Mouse (Mus musculus) liver, postnatal 0 days (tissue): Measurements from ENCODE around the gene Cryaa. TPM values are rescaled to one million over a fixed set of nuclear protein-coding genes. Genes with fewer than 3 reads are reported as not detected.

Experiments used
- ATAC-seq: fragments of 200-750 bp; cut with Nextera tagmentation; 2 replicates; pipeline ENCODE4 v1.8.0; 2017; ENCODE audit warnings: mild to moderate bottlenecking, moderate library complexity
- DNase-seq: peaks from one replicate; pipeline ENCODE4 v3.0.0-alpha.2; 2016
- H3K27ac ChIP-seq: fragments of 300-500 bp; sonication (generic); 2 replicates; pipeline ENCODE4 v1.5.1; 2014; ENCODE audit warnings: antibody characterized with exemption, moderate library complexity, mild to moderate bottlenecking, low read depth
- H3K27me3 ChIP-seq: fragments of 300-500 bp; sonication (generic); 2 replicates; pipeline ENCODE4 v1.6.1; 2014; ENCODE audit warnings: low read length, control low read depth, mixed read lengths; ENCODE audit not compliant: insufficient read depth
- H3K36me3 ChIP-seq: fragments of 300-500 bp; sonication (generic); replicated peaks from 2 replicates; pipeline ENCODE4 v1.6.1; 2014; ENCODE audit warnings: mild to moderate bottlenecking, control low read depth, low read length, moderate library complexity, mixed read lengths; ENCODE audit not compliant: insufficient read depth
- H3K4me1 ChIP-seq: fragments of 300-500 bp; sonication (generic); 2 replicates; pipeline ENCODE4 v1.6.1; 2014; ENCODE audit warnings: antibody characterized with exemption, mild to moderate bottlenecking, control low read depth; ENCODE audit not compliant: insufficient read depth
- H3K4me2 ChIP-seq: fragments of 300-500 bp; sonication (generic); 2 replicates; pipeline ENCODE4 v1.6.1; 2014; ENCODE audit warnings: low read depth, mild to moderate bottlenecking, low read length, moderate library complexity, mixed read lengths
- H3K4me3 ChIP-seq: fragments of 300-500 bp; sonication (generic); 2 replicates; pipeline ENCODE4 v1.5.1; 2014; ENCODE audit warnings: low read depth, low read length
- H3K9ac ChIP-seq: fragments of 300-500 bp; sonication (generic); replicated peaks from 2 replicates; pipeline ENCODE4 v1.6.1; 2014; ENCODE audit warnings: mild to moderate bottlenecking, moderate library complexity
- H3K9me3 ChIP-seq: fragments of 300-500 bp; sonication (generic); 2 replicates; pipeline ENCODE4 v1.6.1; 2016; ENCODE audit warnings: mild to moderate bottlenecking, control low read depth, low read length, mixed read lengths
- CTCF ChIP-seq: sonication (generic); IDR thresholded peaks from 2 replicates; pipeline ENCODE4 v1.5.1; 2016; ENCODE audit warnings: antibody characterized with exemption, low read depth
- EP300 ChIP-seq: IDR thresholded peaks from 2 replicates; pipeline ENCODE4 v1.6.1; 2016; ENCODE audit warnings: antibody characterized with exemption, low read depth, mild to moderate bottlenecking
- WGBS: fragments of 180-500 bp; shearing (Covaris S2); extraction: QIAGEN DNeasy Blood & Tissue Kit; methylation state at CpG from one replicate; pipeline ENCODE4 v1.1.7; 2014; ENCODE audit not compliant: insufficient replicate concordance; 5-methylcytosine and 5-hydroxymethylcytosine counted together
- polyA plus RNA-seq: library from polyadenylated mRNA; unstranded; fragments of >200 nt; fragmentation: Nextera tagmentation; extraction: Ambion mirVana; gene quantifications from 2 replicates; pipeline ENCODE4 v1.2.1, GENCODE M21; 2015

Gene Cryaa
- polyA plus RNA-seq, 1 experiment from 2014 or later = not detected

DNA sequence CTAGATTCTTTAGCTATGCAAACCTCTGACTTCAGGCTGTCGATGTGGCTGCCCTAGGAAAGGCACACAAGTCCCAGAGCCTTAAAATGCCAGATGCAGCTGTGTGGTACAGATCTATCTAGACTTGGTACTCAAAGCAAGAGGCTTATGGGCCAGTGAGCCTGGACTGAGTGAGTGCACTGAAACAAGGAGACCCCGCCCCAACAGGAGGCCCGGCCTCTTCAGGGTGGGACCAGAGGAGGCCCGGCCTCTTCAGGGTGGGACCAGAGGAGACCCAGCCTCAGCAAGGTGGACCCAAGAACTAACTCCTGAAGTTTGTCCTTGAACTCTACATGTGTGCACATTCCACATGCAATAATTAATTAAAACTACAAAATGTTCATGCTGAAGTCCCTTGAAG lies 34.7 kb upstream of the Cryaa start:
- WGBS = 57% methylated on average over 4 of the region's 4 CpGs

DNA sequence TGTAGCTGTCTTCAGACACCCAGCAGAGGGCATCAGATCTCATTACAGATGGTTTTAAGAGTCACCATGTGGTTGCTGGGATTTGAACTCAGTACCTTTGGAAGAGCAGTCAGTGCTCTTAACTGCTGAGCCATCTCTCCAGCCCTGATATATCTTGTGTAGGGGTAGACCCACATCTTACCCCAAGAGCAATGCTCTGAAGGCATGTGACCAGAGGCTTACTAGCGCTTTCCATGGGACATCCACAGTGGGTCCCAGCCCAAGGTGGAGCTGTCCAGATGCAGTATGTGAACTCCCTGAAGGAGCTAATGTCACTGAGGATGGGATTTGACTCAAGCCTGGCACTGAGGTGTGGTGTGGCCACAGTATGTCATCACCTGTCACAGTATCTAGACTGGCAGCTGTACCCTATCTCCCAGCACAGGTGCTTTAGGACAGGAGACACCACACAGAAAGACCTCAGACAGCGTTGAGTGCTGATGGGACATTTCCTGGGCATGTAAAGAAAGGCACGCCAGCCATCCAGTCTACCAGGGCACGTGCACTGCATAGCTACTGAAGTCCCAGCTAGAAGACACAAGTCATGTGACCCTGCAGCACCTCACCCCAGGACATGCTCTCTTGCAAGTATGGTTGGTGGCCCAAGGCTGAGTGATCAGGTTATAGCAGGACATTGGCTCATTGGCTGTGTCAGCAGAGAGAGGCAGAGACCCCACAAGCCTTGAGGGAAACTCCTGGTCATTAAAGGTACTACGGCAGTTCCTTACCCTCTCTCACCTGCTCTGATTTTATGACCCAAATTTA lies 31.2 kb upstream of the Cryaa start:
- no peak for DNase-seq
- ATAC-seq = peak; percentile 46

More for the DNA sequence above, 34.7 kb upstream of the Cryaa start:
- 0 out of 2 replicates have a peak, but pooled peaks cover 5% of the 10 kb centered on the region for H3K4me1 ChIP-seq
- H3K4me3 ChIP-seq = no peak overlapping the region
- DNase-seq = no peak
- H3K27ac ChIP-seq = no peak overlapping the region
- H3K4me2 ChIP-seq = no peak overlapping the region
- no peak overlapping the region for H3K9ac ChIP-seq
- no peak for ATAC-seq
- H3K9me3 ChIP-seq = no peaks in the 10 kb centered on the region
- H3K36me3 ChIP-seq = peaks cover 16% of the 10 kb centered on the region
- TF ChIP-seq CTCF (no peak), EP300 (no peak)
- no peaks in the 10 kb centered on the region for H3K27me3 ChIP-seq

DNA sequence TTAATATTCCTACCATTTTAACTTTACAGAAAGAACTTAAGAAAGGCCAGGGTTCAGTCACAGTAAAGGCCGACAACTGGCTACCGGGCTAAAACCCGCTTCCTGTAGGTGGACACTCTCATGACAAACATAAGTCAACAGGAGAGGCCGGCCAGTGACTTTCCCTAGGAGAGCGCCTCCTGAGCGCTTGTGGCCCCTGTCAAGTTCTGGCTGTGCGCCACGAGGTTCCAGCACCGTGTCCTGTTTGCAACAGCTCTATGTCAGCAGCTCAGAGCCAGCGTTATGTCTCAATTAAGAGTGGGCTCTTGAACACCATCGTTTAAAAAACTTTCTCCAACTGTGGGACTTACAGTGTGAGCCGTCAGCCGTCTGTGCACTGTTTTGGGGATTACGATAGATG lies 25.5 kb upstream of the Cryaa start:
- 73% methylated on average over 14 of the region's 14 CpGs for WGBS
- peak; percentile 66 for ATAC-seq

More for the DNA sequence above, 31.2 kb upstream of the Cryaa start:
- Histone ChIP-seq H3K4me3 (no peak overlapping the region), H3K27ac (no peak overlapping the region), H3K27me3 (no peaks in the 10 kb centered on the region), H3K36me3 (peaks cover 49% of the 10 kb centered on the region), H3K9ac (no peak overlapping the region), H3K9me3 (no peaks in the 10 kb centered on the region), H3K4me2 (no peak overlapping the region), H3K4me1 (no peaks in the 10 kb centered on the region)
- TF ChIP-seq EP300 (no peak), CTCF (no peak)
- 90% methylated on average over 5 of the region's 5 CpGs for WGBS

DNA sequence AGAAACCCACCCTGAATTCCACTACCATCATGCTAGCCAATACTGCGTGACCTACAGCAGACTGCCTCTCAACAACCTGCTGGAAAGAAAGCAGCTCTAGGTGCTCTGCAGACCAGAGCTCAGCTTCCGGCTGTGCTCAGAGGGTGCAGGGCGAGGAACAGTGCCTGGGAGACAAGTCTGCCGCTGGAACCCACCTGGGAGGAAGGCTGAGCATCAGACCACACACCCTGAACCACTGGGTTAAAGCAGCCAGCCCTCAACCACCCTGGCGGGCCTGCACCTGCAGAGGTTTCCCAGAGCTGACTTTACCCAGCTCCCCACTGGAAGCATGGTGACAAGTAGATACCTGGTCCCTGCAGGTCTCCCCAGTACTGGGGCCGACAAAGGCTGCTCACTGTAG lies 24.3 kb upstream of the Cryaa start:
- ATAC-seq = no peak
- no peak overlapping the region for H3K4me3 ChIP-seq
- H3K27me3 ChIP-seq = no peaks in the 10 kb centered on the region
- DNase-seq = no peak
- peaks cover 71% of the 10 kb centered on the region for H3K36me3 ChIP-seq
- WGBS = 81% methylated on average over 6 of the region's 6 CpGs
- no peak overlapping the region for H3K4me2 ChIP-seq
- no peak overlapping the region for H3K27ac ChIP-seq
- H3K9me3 ChIP-seq = no peaks in the 10 kb centered on the region
- H3K4me1 ChIP-seq = peaks cover 16% of the 10 kb centered on the region
- no peak overlapping the region for H3K9ac ChIP-seq
- TF ChIP-seq EP300 = no peak
- TF ChIP-seq CTCF = no peak

More for the DNA sequence above, 25.5 kb upstream of the Cryaa start:
- DNase-seq = peak; percentile 67
- H3K27ac ChIP-seq = no peak overlapping the region
- H3K9me3 ChIP-seq = no peaks in the 10 kb centered on the region
- H3K4me1 ChIP-seq = peaks cover 12% of the 10 kb centered on the region
- no peak overlapping the region for H3K4me3 ChIP-seq
- no peaks in the 10 kb centered on the region for H3K27me3 ChIP-seq
- H3K4me2 ChIP-seq = no peak overlapping the region
- no peak overlapping the region for H3K9ac ChIP-seq
- H3K36me3 ChIP-seq = peaks cover 82% of the 10 kb centered on the region
- TF ChIP-seq EP300 (no peak), CTCF (no peak)

- DNase-seq (no peak), ATAC-seq (no peak)
- Histone ChIP-seq H3K27me3 (no peaks in the 10 kb centered on the region), H3K36me3 (peaks cover 52% of the 10 kb centered on the region), H3K9me3 (no peaks in the 10 kb centered on the region), H3K4me2 (peak overlapping the region; percentile 35), H3K9ac (no peak overlapping the region; the same call in 1 of the 2 replicates), H3K4me3 (no peak overlapping the region), H3K4me1 (peaks cover 21% of the 10 kb centered on the region), H3K27ac (peak overlapping the region; percentile 16)
- 60% methylated on average over 4 of the region's 4 CpGs for WGBS
- no peak for TF ChIP-seq EP300
- no peak for TF ChIP-seq CTCF
These were observed 22.2 kb upstream of the Cryaa start for GRCm38 (mm10) chr17:31655366-31655765.

DNA sequence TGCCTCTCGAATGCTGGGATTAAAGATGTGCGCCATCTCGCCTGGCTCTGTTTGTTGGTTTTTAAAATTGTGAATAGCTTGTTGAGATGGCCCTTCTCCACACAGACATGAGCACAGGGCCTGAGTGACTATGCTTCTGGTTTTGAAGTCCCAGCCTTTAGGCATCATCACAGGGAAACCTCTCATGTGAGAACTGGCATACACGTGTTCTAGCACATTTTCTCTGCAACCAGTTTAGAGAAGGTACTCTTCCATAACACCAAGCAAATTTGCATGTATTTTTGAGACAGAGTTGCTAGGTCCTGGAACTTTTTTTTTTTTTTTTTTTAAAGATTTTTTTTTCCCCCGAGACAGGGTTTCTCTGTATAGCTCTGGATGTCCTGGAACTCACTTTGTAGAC lies 20.9 kb upstream of the Cryaa start:
- peak overlapping the region; percentile 46; the same call in 1 of the 2 replicates for H3K27ac ChIP-seq
- H3K36me3 ChIP-seq = peaks cover 39% of the 10 kb centered on the region
- no peaks in the 10 kb centered on the region for H3K9me3 ChIP-seq
- H3K27me3 ChIP-seq = no peaks in the 10 kb centered on the region
- peaks cover 21% of the 10 kb centered on the region for H3K4me1 ChIP-seq
- no peak overlapping the region for H3K9ac ChIP-seq
- DNase-seq = no peak
- no peak overlapping the region; the same call in 1 of the 2 replicates for H3K4me3 ChIP-seq
- H3K4me2 ChIP-seq = peak overlapping the region; percentile 74; the same call in 1 of the 2 replicates
- ATAC-seq = no peak
- 78% methylated on average over 5 of the region's 5 CpGs for WGBS
- TF ChIP-seq EP300 (no peak), CTCF (no peak)
